Mouse (Mus musculus) cerebellum, postnatal 4 days (tissue): ENCODE results near the gene Tfdp2.
A peak's percentile ranks its signal among the peaks of the same experiment; 100 is the strongest.
"Not testable (repeated sequence)": the region's sequence is repeated elsewhere in the genome, so short reads cannot be mapped to it uniquely, and the experiment has no call there.

ENCODE experiments used
- DNase-seq, 2 experiments: peaks; one replicate each; pipeline ENCODE4 v3.0.0; 2022; ENCODE audit warnings: low spot score in 2 of 2, mixed read lengths in 1 of 2

Gene Tfdp2

GRCm38 (mm10) chr9:96308816-96309215, 112.7 kb downstream of the Tfdp2 start:
- DNase-seq: no peak

DNA sequence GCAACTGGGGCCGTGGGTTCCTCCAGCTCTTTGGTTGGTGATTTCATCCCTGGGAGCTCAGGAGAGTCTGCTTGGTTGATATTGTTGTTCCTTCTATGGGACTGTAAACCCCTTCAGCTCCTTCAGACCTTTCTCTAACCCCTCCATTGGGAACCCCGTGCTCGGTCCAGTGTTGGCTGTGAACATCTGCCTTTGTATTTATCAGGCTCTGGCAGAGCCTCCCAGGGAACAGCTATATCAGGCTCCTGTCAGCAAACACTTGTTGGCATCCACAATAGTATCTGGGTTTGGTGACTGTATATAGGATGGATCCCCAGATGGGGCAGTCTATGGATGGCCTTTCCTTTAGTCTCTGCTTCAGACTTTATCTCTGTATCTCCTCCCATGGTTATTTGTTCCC, 116.0 kb downstream of the Tfdp2 start:
- DNase-seq: no peak

DNA sequence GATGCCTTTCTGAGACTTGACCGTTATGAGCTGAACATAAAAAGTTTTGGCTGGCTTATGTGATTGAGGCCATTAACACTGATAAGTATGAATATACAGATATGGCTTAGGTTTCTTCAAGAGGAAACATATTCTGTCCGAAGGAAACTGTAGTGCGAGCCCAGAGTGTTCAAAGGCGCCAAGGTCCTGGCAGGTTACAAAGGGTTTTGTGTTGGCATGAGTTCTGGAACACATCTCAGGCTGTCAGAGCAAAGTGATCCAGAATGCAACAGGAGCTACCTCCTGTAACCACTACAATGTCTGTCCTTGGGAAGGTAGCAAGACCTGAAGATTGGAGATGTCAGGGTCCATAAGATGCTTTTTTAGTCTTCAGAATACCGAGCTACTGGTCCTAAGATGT, 123.3 kb downstream of the Tfdp2 start:
- DNase-seq: no peak

DNA sequence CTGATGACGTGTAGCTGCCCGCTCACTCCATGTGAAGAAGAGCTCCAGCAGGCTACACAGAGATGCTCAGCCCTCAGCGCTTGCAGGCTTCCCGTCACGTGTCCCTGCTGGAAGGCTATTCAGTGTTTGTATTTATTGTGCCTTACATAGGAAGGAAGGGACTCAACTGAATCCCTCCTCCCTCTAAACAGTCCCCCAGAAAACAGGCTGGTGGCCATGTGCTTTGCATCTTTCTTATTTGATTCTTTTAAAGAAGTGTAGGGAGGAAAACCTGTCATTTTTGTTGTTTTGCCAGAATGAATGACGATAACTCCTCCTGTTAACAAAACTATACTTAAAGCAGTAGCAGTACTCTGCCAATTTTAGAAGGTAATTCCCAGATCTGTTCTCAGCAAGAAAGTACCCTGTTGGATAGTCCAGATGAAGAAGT, 124.5 kb downstream of the Tfdp2 start:
- DNase-seq: no peak

- peak in 1 of 2 experiments; percentile 53 for DNase-seq
Measured at GRCm38 (mm10) chr9:96322411-96323152, 126.5 kb downstream of the Tfdp2 start.

DNA sequence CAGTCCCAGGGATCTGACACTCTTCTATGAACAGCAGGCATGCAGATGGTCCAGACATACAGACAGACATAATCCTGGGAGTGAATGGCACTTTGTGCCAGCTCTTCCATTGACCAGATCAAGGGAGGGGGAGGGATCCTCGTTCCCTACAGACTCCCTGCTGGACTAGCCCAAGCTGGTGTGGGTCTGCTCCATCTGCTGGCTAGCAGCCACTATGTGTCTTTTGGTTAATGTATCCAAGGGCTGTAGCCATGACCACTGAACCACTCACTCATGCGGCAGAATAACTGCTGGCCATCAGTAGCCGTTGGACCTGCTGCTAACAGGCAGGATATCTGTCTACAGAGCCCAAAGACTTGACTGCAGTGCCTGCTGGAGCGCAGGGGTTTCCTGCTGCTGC, 128.4 kb downstream of the Tfdp2 start:
- peak in 1 of 2 experiments; percentile 76 for DNase-seq

GRCm38 (mm10) chr9:96326496-96326923, 130.4 kb downstream of the Tfdp2 start:
- peak; percentile 44 to 82 for DNase-seq

GRCm38 (mm10) chr9:96328226-96328625, 132.2 kb downstream of the Tfdp2 start:
- no peak for DNase-seq

GRCm38 (mm10) chr9:96331146-96331545, 135.1 kb downstream of the Tfdp2 start:
- DNase-seq: no peak

- no peak for DNase-seq
Measured at GRCm38 (mm10) chr9:96345750-96346149, 149.7 kb downstream of the Tfdp2 start.

- no peak for DNase-seq
Measured at GRCm38 (mm10) chr9:96348885-96349284, 152.8 kb downstream of the Tfdp2 start.

DNA sequence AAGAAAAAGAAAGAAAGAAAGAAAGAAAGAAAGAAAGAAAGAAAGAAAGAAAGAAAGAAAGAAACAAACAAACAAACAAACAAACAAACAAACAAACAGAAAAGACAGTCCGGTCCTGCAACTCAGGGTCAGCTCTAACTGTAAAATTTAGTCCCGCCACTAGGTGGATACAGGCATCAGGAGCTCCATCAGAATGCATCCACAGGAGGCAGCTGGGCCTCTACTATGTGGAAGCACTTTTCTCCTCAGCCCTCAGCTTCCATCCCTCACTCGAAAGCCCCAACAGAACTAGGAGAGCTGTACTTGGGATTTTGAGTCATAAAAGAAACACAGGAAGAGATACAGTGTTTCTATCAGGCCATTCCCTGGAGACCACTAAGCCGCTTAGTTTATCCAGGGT, 153.9 kb downstream of the Tfdp2 start:
- peak in 1 of 2 experiments; percentile 61 for DNase-seq

DNA sequence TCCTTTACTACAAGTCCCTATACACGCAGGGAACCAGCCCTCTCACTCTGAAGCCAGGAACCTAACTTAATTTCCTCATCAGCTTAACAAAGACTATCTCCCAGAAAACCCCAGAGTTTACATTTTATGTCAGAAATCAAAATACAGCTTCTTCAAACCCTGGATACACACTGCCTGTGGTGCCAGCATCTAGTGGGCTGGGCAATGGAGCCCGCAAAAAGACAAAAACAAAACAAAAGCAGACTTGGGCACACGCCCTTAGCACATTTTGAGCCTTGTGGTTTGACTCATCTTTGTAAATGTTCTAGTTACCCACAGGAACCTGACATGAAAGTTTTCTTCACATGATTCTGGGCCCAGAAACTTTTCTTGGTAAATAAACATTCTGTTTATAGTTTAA, 154.4 kb downstream of the Tfdp2 start:
- no peak for DNase-seq

DNA sequence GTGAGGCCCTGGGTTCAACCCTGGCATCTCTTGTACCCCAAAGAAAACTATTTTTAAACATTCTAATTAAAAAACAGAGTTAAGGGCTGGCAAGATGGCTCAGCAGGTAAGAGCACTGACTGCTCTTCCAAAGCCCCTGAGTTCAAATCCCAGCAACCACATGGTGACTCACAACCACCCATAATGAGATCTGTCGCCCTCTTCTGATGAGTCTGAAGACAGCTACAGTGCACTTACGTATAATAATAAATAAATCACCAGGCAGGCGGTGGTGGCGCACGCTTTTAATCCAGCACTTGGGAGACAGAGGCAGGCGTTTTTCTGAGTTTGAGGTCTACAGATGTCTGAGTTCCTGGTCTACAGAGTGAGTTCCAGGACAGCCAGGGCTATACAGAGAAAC, 155.7 kb downstream of the Tfdp2 start:
- not testable (repeated sequence) for DNase-seq

- DNase-seq: no peak
Measured at GRCm38 (mm10) chr9:96353121-96353769, 157.2 kb downstream of the Tfdp2 start.

- DNase-seq: no peak
Measured at GRCm38 (mm10) chr9:96353799-96354198, 157.7 kb downstream of the Tfdp2 start.

DNA sequence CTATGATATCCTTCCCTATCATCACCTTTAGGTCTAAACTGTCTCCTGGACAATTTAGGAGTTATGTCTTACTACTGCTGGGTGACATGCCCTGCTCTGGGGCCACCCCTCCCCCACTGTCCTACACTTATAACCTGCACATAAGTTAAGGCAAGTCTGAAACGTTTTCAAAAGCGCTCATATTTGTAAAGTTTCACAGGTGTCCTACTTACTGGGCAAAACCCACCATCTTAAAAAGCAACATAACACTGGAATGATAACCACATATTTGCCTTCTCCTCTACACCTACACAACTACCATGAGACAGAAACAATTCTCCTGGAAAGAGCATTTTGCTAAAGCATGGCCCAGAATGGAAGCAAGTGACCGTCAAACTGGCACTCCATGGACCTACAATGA, 164.0 kb downstream of the Tfdp2 start:
- no peak for DNase-seq

- peak in 1 of 2 experiments; percentile 46 for DNase-seq
Measured at GRCm38 (mm10) chr9:96363581-96364140, 167.6 kb downstream of the Tfdp2 start.

GRCm38 (mm10) chr9:96364141-96364838, 168.2 kb downstream of the Tfdp2 start, which contains the start of gene Atp1b3:
Gene Atp1b3, minus strand, starts transcription at chr9:96364442.
- DNase-seq: peak; percentile 99

GRCm38 (mm10) chr9:96365271-96365872, 169.3 kb downstream of the Tfdp2 start:
- no peak for DNase-seq

DNA sequence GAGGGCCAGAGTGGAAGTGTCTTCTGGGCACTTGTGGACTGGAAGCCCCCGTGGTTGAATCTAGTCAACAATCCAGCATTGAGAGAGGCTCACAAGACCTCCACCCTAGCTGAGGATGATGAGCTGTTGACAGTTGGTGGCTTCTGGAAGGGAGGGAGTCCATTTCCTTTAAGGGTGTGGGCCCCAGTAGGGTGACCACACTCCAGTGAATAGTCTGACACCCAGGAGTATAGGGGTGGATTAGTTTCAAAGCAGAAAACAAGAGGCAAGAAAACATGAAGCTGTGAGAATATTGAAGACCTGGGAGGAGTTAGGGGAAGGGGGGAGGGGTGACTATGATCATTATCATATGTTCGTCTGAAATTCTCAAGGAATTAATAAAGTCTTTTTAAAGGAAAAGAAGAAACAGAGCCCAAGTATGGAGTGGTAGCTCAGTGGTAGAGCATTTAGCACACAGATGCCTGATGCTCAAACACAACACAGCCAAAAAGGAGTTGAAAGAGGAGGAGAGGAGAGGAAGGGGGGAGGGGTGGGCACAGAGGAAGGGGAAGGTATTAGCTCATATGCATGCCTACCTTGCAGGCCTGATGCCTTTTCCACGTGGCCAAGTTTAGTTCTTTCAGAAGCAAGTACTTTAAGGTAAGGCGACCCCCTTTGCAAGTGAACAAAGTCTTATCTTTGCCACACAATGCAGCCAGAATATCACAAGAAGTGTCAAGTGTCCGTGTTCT, 173.7 kb downstream of the Tfdp2 start:
- DNase-seq: no peak
